ENCODE assay signal across 21 mouse cellular contexts in genomic region chr8:117112261-117112660, GRCm38 (mm10). TPM values are rescaled to one million over a fixed set of nuclear protein-coding genes. Genes with fewer than 3 reads are reported as not detected.
A peak's percentile ranks its signal among the peaks of the same experiment; 100 is the strongest.
DNase-seq lines count a peak whose midpoint lies in the region; ATAC-seq lines count a peak whose summit lies in the region.
"Had no signal": no experiment of that assay in that cellular context is flagged by ENCODE, and none has a peak within 500 bp of the region (broad histone marks: within the 10 kb centered on the region; RNA-seq: fewer than 3 reads in every experiment).

No protein-coding gene starts in this region.

- intact Hi-C loops in left cerebral cortex, postnatal 4 days (cut with DNase I) = no loop called here

- no peak overlapping the region for H3K4me3 ChIP-seq in embryonic facial prominence, embryonic 13.5 days
- H3K4me3 ChIP-seq in embryonic facial prominence, embryonic 10.5 days = no peak overlapping the region
- no peak overlapping the region for H3K4me3 ChIP-seq in forebrain, embryonic 14.5 days (ENCODE audit: low read depth, low read length)
- H3K4me3 ChIP-seq: forebrain, embryonic 15.5 days; heart, embryonic 15.5 days; hindbrain, embryonic 10.5 days; neural tube, embryonic 13.5 days had no signal

- no peak overlapping the region for H3K9ac ChIP-seq in embryonic facial prominence, embryonic 13.5 days
- no peak overlapping the region for H3K9ac ChIP-seq in forebrain, embryonic 14.5 days (ENCODE audit: low read length)
- H3K9ac ChIP-seq: forebrain, embryonic 15.5 days; heart, embryonic 15.5 days; neural tube, embryonic 13.5 days had no signal

- H3K36me3 ChIP-seq in embryonic facial prominence, embryonic 13.5 days = no peaks in the 10 kb centered on the region
- no peaks in the 10 kb centered on the region for H3K36me3 ChIP-seq in embryonic facial prominence, embryonic 10.5 days (replicated peaks)
- no peaks in the 10 kb centered on the region for H3K36me3 ChIP-seq in forebrain, embryonic 14.5 days (ENCODE audit: control insufficient read depth, insufficient read depth, low read length)
- H3K36me3 ChIP-seq: forebrain, embryonic 15.5 days; heart, embryonic 15.5 days; hindbrain, embryonic 10.5 days; neural tube, embryonic 13.5 days had no signal

- DNase-seq in embryonic facial prominence, embryonic 10.5 days (ENCODE audit: low spot score) = no peak
- peak; percentile 34 for DNase-seq in urinary bladder, adult 2 months (ENCODE audit: low spot score)
- DNase-seq in urinary bladder, postnatal 4 days (ENCODE audit: low spot score in 2 of 2) = no peak
- DNase-seq in lung, postnatal 25 days (ENCODE audit: low spot score) = peak; percentile 55
- DNase-seq in left cerebral cortex, postnatal 4 days = no peak
- DNase-seq in forebrain, embryonic 14.5 days (ENCODE audit: low spot score) = no peak
- DNase-seq: B cell, adult 2 months; cerebellum, adult 8-10 months; right cerebral cortex, postnatal 25 days; thymus, postnatal 36 days had no signal

- peaks cover 8% of the 10 kb centered on the region for H3K4me1 ChIP-seq in embryonic facial prominence, embryonic 13.5 days
- H3K4me1 ChIP-seq in embryonic facial prominence, embryonic 10.5 days = peaks cover 23% of the 10 kb centered on the region
- 0 out of 2 replicates have a peak, but pooled peaks cover 6% of the 10 kb centered on the region for H3K4me1 ChIP-seq in forebrain, embryonic 14.5 days (ENCODE audit: control insufficient read depth, insufficient read depth, low read length)

- no peaks in the 10 kb centered on the region for H3K9me3 ChIP-seq in embryonic facial prominence, embryonic 13.5 days
- peaks cover 4% of the 10 kb centered on the region; the same call in 1 of the 2 replicates for H3K9me3 ChIP-seq in embryonic facial prominence, embryonic 10.5 days
- no peaks in the 10 kb centered on the region for H3K9me3 ChIP-seq in forebrain, embryonic 14.5 days (replicated peaks; ENCODE audit: control insufficient read depth, low read length)
- H3K9me3 ChIP-seq: forebrain, embryonic 15.5 days; heart, embryonic 15.5 days; hindbrain, embryonic 10.5 days; neural tube, embryonic 13.5 days had no signal

- peak; percentile 44; the same call in 1 of the 2 replicates for ATAC-seq in embryonic facial prominence, embryonic 13.5 days (ENCODE audit: insufficient number of reproducible peaks, insufficient read depth, low FRiP score, low TSS enrichment, low read depth)
- no peak for ATAC-seq in forebrain, embryonic 14.5 days
- ATAC-seq in megakaryocyte-erythroid progenitor cell, adult 5-6 weeks (replicated peaks; ENCODE audit: low FRiP score, low TSS enrichment, poor library complexity, severe bottlenecking) = no peak
- ATAC-seq: forebrain, embryonic 15.5 days; inflammation-experienced regulatory T-cells, adult 6 months had no signal

- H3K27me3 ChIP-seq in embryonic facial prominence, embryonic 13.5 days = no peaks in the 10 kb centered on the region
- no peaks in the 10 kb centered on the region for H3K27me3 ChIP-seq in embryonic facial prominence, embryonic 10.5 days (replicated peaks; ENCODE audit: low read depth, poor library complexity, severe bottlenecking)
- H3K27me3 ChIP-seq in forebrain, embryonic 14.5 days (replicated peaks; ENCODE audit: control insufficient read depth, insufficient read depth, low read length) = no peaks in the 10 kb centered on the region
- H3K27me3 ChIP-seq: forebrain, embryonic 15.5 days; heart, embryonic 15.5 days; neural tube, embryonic 13.5 days had no signal

- no peak overlapping the region for H3K4me2 ChIP-seq in embryonic facial prominence, embryonic 13.5 days
- H3K4me2 ChIP-seq in forebrain, embryonic 14.5 days (ENCODE audit: low read length) = no peak overlapping the region
- H3K4me2 ChIP-seq: forebrain, embryonic 15.5 days; heart, embryonic 15.5 days; liver, embryonic 11.5 days; neural tube, embryonic 13.5 days had no signal

- 58% methylated on average over 8 of the region's 8 CpGs for WGBS in embryonic facial prominence, embryonic 13.5 days
- 75% methylated on average over 8 of the region's 8 CpGs for WGBS in embryonic facial prominence, embryonic 10.5 days
- WGBS in forebrain, embryonic 14.5 days = 65% methylated on average over 8 of the region's 8 CpGs

- no peak overlapping the region for H3K27ac ChIP-seq in embryonic facial prominence, embryonic 13.5 days
- no peak overlapping the region for H3K27ac ChIP-seq in embryonic facial prominence, embryonic 10.5 days (replicated peaks)
- no peak overlapping the region for H3K27ac ChIP-seq in forebrain, embryonic 14.5 days (ENCODE audit: low read depth, low read length)
- H3K27ac ChIP-seq: forebrain, embryonic 15.5 days; heart, embryonic 15.5 days; hindbrain, embryonic 10.5 days; neural tube, embryonic 13.5 days had no signal

RNA-seq across cellular contexts. Expression of gene Bco1, which starts 16.6 kb away (rescaled TPM):
- polyA plus RNA-seq in embryonic facial prominence, embryonic 13.5 days (2015; fragmentation: Nextera tagmentation; extraction: Ambion mirVana) = 0.22 and 0.33 TPM in 2 replicates
- polyA plus RNA-seq in embryonic facial prominence, embryonic 10.5 days (2016; fragmentation: Nextera tagmentation; extraction: Ambion mirVana) = 0.22 and 0.33 TPM in 2 replicates
- 0.21 and 0.25 TPM in 2 replicates for polyA plus RNA-seq in urinary bladder, adult 2 months (2012; rRNA removed)
- total RNA-seq in left cerebral cortex, postnatal 4 days (2021) = under 1 TPM in 1 of 2 experiments, not detected in 1; 0.22 TPM
- polyA plus RNA-seq in forebrain, embryonic 14.5 days (2014; fragmentation: Nextera tagmentation; extraction: Ambion mirVana) = 0.12 TPM in 1 of 2 replicates, not detected in the other
- 1.8 TPM in 1 of 2 replicates, not detected in the other for total RNA-seq in megakaryocyte-erythroid progenitor cell, adult 5-6 weeks (2014; fragmentation: Nextera tagmentation)
- total RNA-seq in megakaryocyte-erythroid progenitor cell, adult 5-6 weeks (2017) = 0.08 and 0.09 TPM in 2 replicates
- total RNA-seq: left cerebral cortex, postnatal 14 days had no signal
- polyA plus RNA-seq: cortical plate, adult 2 months; heart, embryonic 15.5 days; inflammation-experienced regulatory T-cells, adult 6 months had no signal

RNA-seq across cellular contexts. Expression of gene Pkd1l2, which starts 30.0 kb away (rescaled TPM):
- 0.06 TPM in 1 of 2 replicates, not detected in the other for polyA plus RNA-seq in embryonic facial prominence, embryonic 13.5 days (2015; fragmentation: Nextera tagmentation; extraction: Ambion mirVana)
- not detected in 2 replicates for polyA plus RNA-seq in embryonic facial prominence, embryonic 10.5 days (2016; fragmentation: Nextera tagmentation; extraction: Ambion mirVana)
- polyA plus RNA-seq in urinary bladder, adult 2 months (2012; rRNA removed) = 0.07 and 0.09 TPM in 2 replicates
- not detected for total RNA-seq in left cerebral cortex, postnatal 4 days (2021)
- not detected in 2 replicates for polyA plus RNA-seq in forebrain, embryonic 14.5 days (2014; fragmentation: Nextera tagmentation; extraction: Ambion mirVana)
- 0.42 TPM in 1 of 2 replicates, not detected in the other for total RNA-seq in megakaryocyte-erythroid progenitor cell, adult 5-6 weeks (2014; fragmentation: Nextera tagmentation)
- total RNA-seq in megakaryocyte-erythroid progenitor cell, adult 5-6 weeks (2017) = not detected in 2 replicates
- total RNA-seq: heart, adult 18-20 months; left cerebral cortex, postnatal 14 days had no signal
- polyA plus RNA-seq: forebrain, embryonic 15.5 days; hindbrain, embryonic 10.5 days; neural tube, embryonic 13.5 days had no signal

RNA-seq across cellular contexts. Expression of gene Gan, which starts 45.7 kb away (rescaled TPM):
- polyA plus RNA-seq in embryonic facial prominence, embryonic 13.5 days (2015; fragmentation: Nextera tagmentation; extraction: Ambion mirVana) = 2.8 and 3.0 TPM in 2 replicates
- 2.6 and 3.1 TPM in 2 replicates for polyA plus RNA-seq in embryonic facial prominence, embryonic 10.5 days (2016; fragmentation: Nextera tagmentation; extraction: Ambion mirVana)
- polyA plus RNA-seq in urinary bladder, adult 2 months (2012; rRNA removed) = 8.2 and 9.5 TPM in 2 replicates
- total RNA-seq in left cerebral cortex, postnatal 4 days (2021) = 10 to 100 TPM; 30.6 to 34.4 TPM
- 3.3 and 4.4 TPM in 2 replicates for polyA plus RNA-seq in forebrain, embryonic 14.5 days (2014; fragmentation: Nextera tagmentation; extraction: Ambion mirVana)
- total RNA-seq in megakaryocyte-erythroid progenitor cell, adult 5-6 weeks (2014; fragmentation: Nextera tagmentation) = 9.9 and 14.3 TPM in 2 replicates
- total RNA-seq in megakaryocyte-erythroid progenitor cell, adult 5-6 weeks (2017) = 4.4 and 6.6 TPM in 2 replicates

Comparison
In these comparisons a context has a peak if more than half of its experiments do, and no peak if none do; other contexts are left out.
1. DNase-seq: peak in urinary bladder, adult 2 months (single experiment) and lung, postnatal 25 days (single experiment); none in embryonic facial prominence, embryonic 10.5 days (single experiment), urinary bladder, postnatal 4 days (0 of 2), left cerebral cortex, postnatal 4 days (single experiment) and forebrain, embryonic 14.5 days (single experiment).